Mouse (Mus musculus) liver, postnatal 0 days (tissue): Measurements from ENCODE around the gene Vbp1. TPM values are rescaled to one million over a fixed set of nuclear protein-coding genes. Genes with fewer than 3 reads are reported as not detected.
"Not testable (repeated sequence)": the region's sequence is repeated elsewhere in the genome, so short reads cannot be mapped to it uniquely, and the experiment has no call there.

Experiments used
- ATAC-seq: fragments of 200-750 bp; cut with Nextera tagmentation; 2 replicates; pipeline ENCODE4 v1.8.0; 2017; ENCODE audit warnings: mild to moderate bottlenecking, moderate library complexity
- DNase-seq: peaks from one replicate; pipeline ENCODE4 v3.0.0-alpha.2; 2016
- H3K27ac ChIP-seq: fragments of 300-500 bp; sonication (generic); 2 replicates; pipeline ENCODE4 v1.5.1; 2014; ENCODE audit warnings: antibody characterized with exemption, moderate library complexity, mild to moderate bottlenecking, low read depth
- H3K27me3 ChIP-seq: fragments of 300-500 bp; sonication (generic); 2 replicates; pipeline ENCODE4 v1.6.1; 2014; ENCODE audit warnings: low read length, control low read depth, mixed read lengths; ENCODE audit not compliant: insufficient read depth
- H3K36me3 ChIP-seq: fragments of 300-500 bp; sonication (generic); replicated peaks from 2 replicates; pipeline ENCODE4 v1.6.1; 2014; ENCODE audit warnings: mild to moderate bottlenecking, control low read depth, low read length, moderate library complexity, mixed read lengths; ENCODE audit not compliant: insufficient read depth
- H3K4me1 ChIP-seq: fragments of 300-500 bp; sonication (generic); 2 replicates; pipeline ENCODE4 v1.6.1; 2014; ENCODE audit warnings: antibody characterized with exemption, mild to moderate bottlenecking, control low read depth; ENCODE audit not compliant: insufficient read depth
- H3K4me2 ChIP-seq: fragments of 300-500 bp; sonication (generic); 2 replicates; pipeline ENCODE4 v1.6.1; 2014; ENCODE audit warnings: low read depth, mild to moderate bottlenecking, low read length, moderate library complexity, mixed read lengths
- H3K4me3 ChIP-seq: fragments of 300-500 bp; sonication (generic); 2 replicates; pipeline ENCODE4 v1.5.1; 2014; ENCODE audit warnings: low read depth, low read length
- H3K9ac ChIP-seq: fragments of 300-500 bp; sonication (generic); replicated peaks from 2 replicates; pipeline ENCODE4 v1.6.1; 2014; ENCODE audit warnings: mild to moderate bottlenecking, moderate library complexity
- H3K9me3 ChIP-seq: fragments of 300-500 bp; sonication (generic); 2 replicates; pipeline ENCODE4 v1.6.1; 2016; ENCODE audit warnings: mild to moderate bottlenecking, control low read depth, low read length, mixed read lengths
- CTCF ChIP-seq: sonication (generic); IDR thresholded peaks from 2 replicates; pipeline ENCODE4 v1.5.1; 2016; ENCODE audit warnings: antibody characterized with exemption, low read depth
- EP300 ChIP-seq: IDR thresholded peaks from 2 replicates; pipeline ENCODE4 v1.6.1; 2016; ENCODE audit warnings: antibody characterized with exemption, low read depth, mild to moderate bottlenecking
- WGBS: fragments of 180-500 bp; shearing (Covaris S2); extraction: QIAGEN DNeasy Blood & Tissue Kit; methylation state at CpG from one replicate; pipeline ENCODE4 v1.1.7; 2014; ENCODE audit not compliant: insufficient replicate concordance; 5-methylcytosine and 5-hydroxymethylcytosine counted together
- polyA plus RNA-seq: library from polyadenylated mRNA; unstranded; fragments of >200 nt; fragmentation: Nextera tagmentation; extraction: Ambion mirVana; gene quantifications from 2 replicates; pipeline ENCODE4 v1.2.1, GENCODE M21; 2015

Gene Vbp1
- polyA plus RNA-seq: 61.6 and 62.9 TPM in 2 replicates

- peak within 1 kb of the TSS; percentile 58 for H3K9ac ChIP-seq
- peak; percentile 83 for DNase-seq
- H3K9me3 ChIP-seq: no peaks in the 10 kb centered on the region
- H3K36me3 ChIP-seq: no peaks in the 10 kb centered on the region; the same call in 1 of the 2 replicates
- peak within 1 kb of the TSS; percentile 67 for H3K4me2 ChIP-seq
- peak within 1 kb of the TSS; percentile 59 for H3K4me3 ChIP-seq
- no peak for TF ChIP-seq EP300
- TF ChIP-seq CTCF: 0 out of 2 replicates have a peak, but pooled peaks have one; percentile 14
- peak within 1 kb of the TSS; percentile 89 for H3K27ac ChIP-seq
- peak; percentile 99 for ATAC-seq
- H3K4me1 ChIP-seq: no peaks in the 10 kb centered on the region
- no peaks in the 10 kb centered on the region for H3K27me3 ChIP-seq
- WGBS: 14% methylated on average over 37 of the region's 37 CpGs
These were observed at the start of gene Vbp1 for GRCm38 (mm10) chrX:75514179-75514972. TSS of gene Vbp1 (plus strand) at chrX:75514299.

GRCm38 (mm10) chrX:75475182-75475644, 38.9 kb upstream of the Vbp1 start:
- DNase-seq: peak; percentile 50
- not testable (repeated sequence) for H3K4me1 ChIP-seq, H3K9me3 ChIP-seq, H3K9ac ChIP-seq, H3K27me3 ChIP-seq, H3K36me3 ChIP-seq, H3K27ac ChIP-seq
- ATAC-seq: peak; percentile 25; the same call in 1 of the 2 replicates
- peak overlapping the region; percentile 39 for H3K4me3 ChIP-seq
- 12% methylated on average over 37 of the region's 37 CpGs for WGBS
- peak overlapping the region; percentile 66 for H3K4me2 ChIP-seq

GRCm38 (mm10) chrX:75489886-75490285, 24.2 kb upstream of the Vbp1 start:
- no peak for TF ChIP-seq CTCF
- no peak for TF ChIP-seq EP300
- Histone ChIP-seq H3K27me3 (no peaks in the 10 kb centered on the region), H3K27ac (no peak overlapping the region), H3K4me2 (no peak overlapping the region), H3K9ac (no peak overlapping the region), H3K4me3 (no peak overlapping the region), H3K9me3 (no peaks in the 10 kb centered on the region), H3K4me1 (no peaks in the 10 kb centered on the region), H3K36me3 (no peaks in the 10 kb centered on the region)
- DNase-seq: no peak
- WGBS: 78% methylated on average over 1 of the region's 1 CpGs
- no peak for ATAC-seq

- no peak for DNase-seq
- no peak overlapping the region for H3K4me3 ChIP-seq
- H3K27me3 ChIP-seq: no peaks in the 10 kb centered on the region
- TF ChIP-seq CTCF (no peak), EP300 (no peak)
- H3K27ac ChIP-seq: no peak overlapping the region
- H3K4me2 ChIP-seq: peak overlapping the region; percentile 15; the same call in 1 of the 2 replicates
- H3K36me3 ChIP-seq: no peaks in the 10 kb centered on the region; the same call in 1 of the 2 replicates
- ATAC-seq: no peak
- 29% methylated on average over 3 of the region's 3 CpGs for WGBS
- H3K4me1 ChIP-seq: no peaks in the 10 kb centered on the region
- H3K9ac ChIP-seq: no peak overlapping the region
- no peaks in the 10 kb centered on the region for H3K9me3 ChIP-seq
These were observed 316 bp upstream of the Vbp1 start for GRCm38 (mm10) chrX:75513787-75514178.

GRCm38 (mm10) chrX:75577582-75578324, 63.7 kb downstream of the Vbp1 start, which contains the start of gene Rab39b:
TSS of gene Rab39b (minus strand) at chrX:75578231.
- peak; percentile 14 for DNase-seq
- H3K4me3 ChIP-seq: no peak within 1 kb of the TSS
- no peak for TF ChIP-seq CTCF
- no peak for TF ChIP-seq EP300
- no peak within 1 kb of the TSS for H3K9ac ChIP-seq
- H3K36me3 ChIP-seq: no peaks in the 10 kb centered on the region
- peaks cover 5% of the 10 kb centered on the region; the same call in 1 of the 2 replicates for H3K27me3 ChIP-seq
- peak within 1 kb of the TSS; percentile 30; the same call in 1 of the 2 replicates for H3K4me2 ChIP-seq
- H3K27ac ChIP-seq: no peak within 1 kb of the TSS
- 14% methylated on average over 40 of the region's 41 CpGs for WGBS
- H3K4me1 ChIP-seq: no peaks in the 10 kb centered on the region
- H3K9me3 ChIP-seq: no peaks in the 10 kb centered on the region
- 0 out of 2 replicates have a peak, but pooled peaks have one; percentile 41 for ATAC-seq

GRCm38 (mm10) chrX:75578539-75578938, 64.4 kb downstream of the Vbp1 start:
- WGBS: 86% methylated on average over 2 of the region's 2 CpGs
- ATAC-seq: no peak
- Histone ChIP-seq H3K36me3 (no peaks in the 10 kb centered on the region), H3K4me2 (no peak overlapping the region), H3K27ac (no peak overlapping the region), H3K9ac (no peak overlapping the region), H3K9me3 (no peaks in the 10 kb centered on the region), H3K4me3 (no peak overlapping the region), H3K4me1 (no peaks in the 10 kb centered on the region), H3K27me3 (peaks cover 5% of the 10 kb centered on the region; the same call in 1 of the 2 replicates)
- TF ChIP-seq CTCF (no peak), EP300 (no peak)
- no peak for DNase-seq

Other genes starting within 250 kb of the Vbp1 start
- 25.8 and 26.4 TPM in 2 replicates for gene Fundc2, start 131.9 kb upstream of the Vbp1 start, polyA plus RNA-seq
- 4.2 and 4.8 TPM in 2 replicates for gene F8, start 131.7 kb upstream of the Vbp1 start, polyA plus RNA-seq
- 13.9 and 14.2 TPM in 2 replicates for gene Cmc4, start 97.7 kb upstream of the Vbp1 start, polyA plus RNA-seq
- 2.7 and 3.3 TPM in 2 replicates for gene Mtcp1, start 97.7 kb upstream of the Vbp1 start, polyA plus RNA-seq
- 19.5 and 20.7 TPM in 2 replicates for gene Brcc3, start 97.7 kb upstream of the Vbp1 start, polyA plus RNA-seq
- gene Rab39b, start 63.9 kb downstream of the Vbp1 start, polyA plus RNA-seq: 0.04 TPM in 1 of 2 replicates, not detected in the other